In the genomic region with DNA sequence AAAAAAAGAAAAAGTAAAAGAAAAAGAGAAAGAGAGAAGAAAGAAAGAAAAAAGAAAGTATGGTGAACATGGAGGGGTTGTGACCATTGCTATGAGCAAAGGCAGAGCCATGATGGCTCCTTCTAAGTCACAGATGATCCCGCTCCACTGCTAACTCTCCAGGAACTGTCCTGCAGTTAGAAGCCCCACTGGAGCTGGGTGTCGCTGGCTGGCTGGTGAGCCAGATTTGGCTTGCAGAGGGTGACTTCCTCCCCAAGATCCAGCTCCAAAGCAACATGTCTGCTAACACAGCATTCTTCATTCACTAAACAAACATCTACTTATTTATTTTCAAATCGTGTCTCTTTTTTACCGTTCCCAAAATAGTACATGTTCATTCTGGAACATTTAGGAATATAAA, we compare ENCODE assay signal across 20 mouse cellular contexts.
"Had no signal": no experiment of that assay in that cellular context is flagged by ENCODE, and none has a peak within 500 bp of the region (broad histone marks: within the 10 kb centered on the region; RNA-seq: fewer than 3 reads in every experiment).

No protein-coding gene starts in this region.

- H3K27ac ChIP-seq: limb, embryonic 12.5 days; liver, embryonic 13.5 days; liver, embryonic 15.5 days; midbrain, embryonic 10.5 days; midbrain, embryonic 13.5 days; neural tube, embryonic 13.5 days; neural tube, embryonic 15.5 days had no signal

- ATAC-seq: liver, postnatal 0 days; midbrain, embryonic 13.5 days; midbrain, embryonic 16.5 days had no signal

- H3K9me3 ChIP-seq: limb, embryonic 12.5 days; liver, embryonic 13.5 days; liver, embryonic 15.5 days; midbrain, embryonic 10.5 days; midbrain, embryonic 13.5 days; neural tube, embryonic 13.5 days; neural tube, embryonic 15.5 days had no signal

- DNase-seq: liver; liver, embryonic 13.5 days; liver, postnatal 0 days; retina, postnatal 1 day; right cerebral cortex, adult 18-20 months; right cerebral cortex, postnatal 25 days; right cerebral cortex, postnatal 4 days; spleen, adult 18-20 months; thymus, adult 18-20 months; thymus, postnatal 14 days; thymus, postnatal 36 days had no signal

- H3K4me3 ChIP-seq: limb, embryonic 12.5 days; liver, embryonic 13.5 days; liver, embryonic 15.5 days; midbrain, embryonic 10.5 days; midbrain, embryonic 13.5 days; myocyte; neural tube, embryonic 13.5 days; neural tube, embryonic 15.5 days had no signal

- H3K4me2 ChIP-seq: limb, embryonic 12.5 days; liver, embryonic 11.5 days; liver, embryonic 13.5 days; liver, embryonic 15.5 days; midbrain, embryonic 13.5 days; neural tube, embryonic 13.5 days; neural tube, embryonic 15.5 days had no signal

- H3K4me1 ChIP-seq: liver, embryonic 13.5 days; liver, embryonic 15.5 days had no signal

- H3K9ac ChIP-seq: limb, embryonic 12.5 days; liver, embryonic 13.5 days; liver, embryonic 15.5 days; liver, postnatal 0 days; midbrain, embryonic 13.5 days; neural tube, embryonic 13.5 days; neural tube, embryonic 15.5 days had no signal

- H3K36me3 ChIP-seq: limb, embryonic 12.5 days; liver, embryonic 13.5 days; liver, embryonic 15.5 days; midbrain, embryonic 10.5 days; midbrain, embryonic 13.5 days; neural tube, embryonic 13.5 days; neural tube, embryonic 15.5 days had no signal
